9 mouse cellular contexts compared by ENCODE assay signal in the genomic region with DNA sequence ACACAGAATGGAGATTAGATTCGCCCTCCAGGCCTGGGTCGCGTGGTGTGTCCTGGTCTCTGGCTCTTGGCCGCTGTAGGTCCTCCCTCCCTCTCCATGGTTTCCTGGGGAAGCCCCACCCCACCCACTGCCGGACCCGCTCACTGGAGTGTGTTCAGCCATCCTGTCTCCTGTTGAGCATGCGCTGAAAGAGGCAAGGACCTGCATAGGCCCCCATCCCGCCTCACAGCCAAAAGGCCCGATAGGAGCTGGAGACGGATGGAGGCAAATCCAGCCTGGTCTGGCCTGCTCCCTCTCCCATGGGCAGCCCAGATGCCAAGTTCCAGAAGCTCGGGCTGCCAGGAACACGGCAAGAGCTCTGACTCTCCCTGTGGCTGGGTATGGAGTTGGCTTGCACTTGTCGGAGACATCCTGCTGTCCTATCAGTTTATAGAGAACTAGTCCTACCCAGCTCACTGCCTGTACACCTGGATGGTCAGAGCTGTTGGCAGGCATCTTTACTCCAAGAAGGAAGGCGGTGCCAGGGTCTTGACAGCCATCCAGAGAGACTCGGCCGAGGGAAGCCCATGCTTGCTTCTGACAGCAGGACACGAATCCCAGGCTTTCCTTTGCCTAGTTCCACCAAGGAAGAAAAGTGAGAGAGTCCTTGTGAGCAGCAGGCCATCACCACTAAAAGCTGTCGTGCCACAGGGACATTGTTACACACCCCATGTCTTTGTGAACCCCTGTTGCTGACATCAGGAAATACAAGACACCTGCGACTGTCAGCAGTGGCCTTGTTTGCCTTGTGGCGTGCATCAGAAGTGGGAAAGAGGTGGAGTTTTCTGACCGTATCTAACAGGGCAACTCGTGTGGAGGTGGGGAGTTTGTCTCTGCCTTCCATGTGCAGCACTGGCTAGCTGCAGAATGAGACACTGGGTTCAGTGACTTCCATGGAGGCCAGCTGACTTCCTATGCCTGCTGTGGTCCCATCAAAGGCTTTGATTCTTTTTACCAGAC.
DNase-seq lines count a peak whose midpoint lies in the region; ATAC-seq lines count a peak whose summit lies in the region.
"Had no signal": no experiment of that assay in that cellular context is flagged by ENCODE, and none has a peak within 500 bp of the region (broad histone marks: within the 10 kb centered on the region; RNA-seq: fewer than 3 reads in every experiment).

No protein-coding gene starts in this region.

- peak overlapping the region; percentile 66 for H3K27ac ChIP-seq in forebrain, embryonic 15.5 days (replicated peaks)

- H3K36me3 ChIP-seq in forebrain, embryonic 15.5 days, result no peaks in the 10 kb centered on the region

- H3K9me3 ChIP-seq in forebrain, embryonic 15.5 days, result no peaks in the 10 kb centered on the region

- no peak overlapping the region for H3K9ac ChIP-seq in forebrain, embryonic 15.5 days (replicated peaks)

- H3K4me2 ChIP-seq in forebrain, embryonic 15.5 days (replicated peaks), result no peak overlapping the region

- WGBS in forebrain, embryonic 15.5 days, result 67% methylated on average over 22 of the region's 22 CpGs

- peak; percentile 54 for ATAC-seq in forebrain, embryonic 15.5 days (replicated peaks)
- ATAC-seq: Patski had no signal

- DNase-seq in kidney, adult 11 months, result peak; percentile 27
- no peak for DNase-seq in kidney, adult 9 months
- peak; percentile 56 for DNase-seq in kidney, postnatal 10 days
- peak; percentile 15 to 28 for DNase-seq in thymus, postnatal 10 days (ENCODE audit: low spot score in 2 of 2)
- no peak for DNase-seq in urinary bladder, postnatal 14 days (ENCODE audit: low spot score)
- DNase-seq in urinary bladder, adult 2 months (ENCODE audit: low spot score), result no peak
- DNase-seq: cerebellum, adult 9-11 months had no signal

- H3K27me3 ChIP-seq in forebrain, embryonic 15.5 days, result no peaks in the 10 kb centered on the region

- H3K4me1 ChIP-seq in forebrain, embryonic 15.5 days, result peaks cover 18% of the 10 kb centered on the region

- no peak overlapping the region for H3K4me3 ChIP-seq in forebrain, embryonic 15.5 days

Comparison
In these comparisons a context has a peak if more than half of its experiments do, and no peak if none do; other contexts are left out.
1. DNase-seq: peak in kidney, adult 11 months (single experiment), kidney, postnatal 10 days (single experiment) and thymus, postnatal 10 days (2 of 2); none in kidney, adult 9 months (single experiment), urinary bladder, postnatal 14 days (single experiment) and urinary bladder, adult 2 months (single experiment).